Mouse (Mus musculus): Measurements from ENCODE around the gene Vmn2r52. TPM values are rescaled to one million over a fixed set of nuclear protein-coding genes. Genes with fewer than 3 reads are reported as not detected.
"Not testable (repeated sequence)": the region's sequence is repeated elsewhere in the genome, so short reads cannot be mapped to it uniquely, and the experiment has no call there.

Vmn2r52 gene
- total RNA-seq (2018; cell fraction: chromatin; rRNA removed), result not detected
- not detected for total RNA-seq (2018; cell fraction: cytosol; rRNA removed)
- not detected for total RNA-seq (2018; cell fraction: nucleus; rRNA removed)
- polyA plus RNA-seq (2018), result not detected in 3 replicates

GRCm38 (mm10) chr7:10176473-10176872, at the start of gene Vmn2r52:
Gene Vmn2r52 (minus strand): TSS chr7:10176573.
- Histone ChIP-seq H3K79me2 (ENCODE audit: inconsistent target) (no peaks in the 10 kb centered on the region), H3K36me3 (ENCODE audit: inconsistent target) (no peaks in the 10 kb centered on the region), H3K4me3 (ENCODE audit: inconsistent target) (no peak within 1 kb of the TSS), H3K27ac (no peak within 1 kb of the TSS)
- 90% methylated on average over 1 of the region's 1 CpGs for WGBS (ENCODE audit: missing documents)

- not testable (repeated sequence) for H3K27ac ChIP-seq; H3K79me2 ChIP-seq (ENCODE audit: inconsistent target); H3K36me3 ChIP-seq (ENCODE audit: inconsistent target); H3K4me3 ChIP-seq (ENCODE audit: inconsistent target)
- WGBS (ENCODE audit: missing documents), result 29% methylated on average over 1 of the region's 1 CpGs
Measured at GRCm38 (mm10) chr7:10105641-10106040, 70.7 kb downstream of the Vmn2r52 start, which contains the start of gene Vmn2r51. Gene Vmn2r51 (minus strand): TSS chr7:10105741.

Other genes with a start within 250 kb of the Vmn2r52 start
- gene Vmn2r48, start 223.0 kb downstream of the Vmn2r52 start, polyA plus RNA-seq (2018), result not detected in 3 replicates
- gene Vmn2r49, start 184.3 kb downstream of the Vmn2r52 start, polyA plus RNA-seq (2018), result not detected in 3 replicates
- gene Vmn2r50, start 123.3 kb downstream of the Vmn2r52 start, polyA plus RNA-seq (2018), result not detected in 3 replicates
- gene Vmn2r51, start 70.8 kb downstream of the Vmn2r52 start, polyA plus RNA-seq (2018), result not detected in 3 replicates
- not detected in 3 replicates for gene Vmn1r66, start 101.4 kb upstream of the Vmn2r52 start, polyA plus RNA-seq (2018)